Mouse (Mus musculus) embryonic facial prominence, embryonic 12.5 days (tissue): ENCODE data around the gene Scand1. TPM values are rescaled to one million over a fixed set of nuclear protein-coding genes. Genes with fewer than 3 reads are reported as not detected.

Experiments
- ATAC-seq: fragments of 200-750 bp; cut with Nextera tagmentation; 2 replicates; pipeline ENCODE4 v1.8.0; 2017; ENCODE audit not compliant: insufficient number of reproducible peaks, insufficient read depth, low FRiP score, low TSS enrichment
- H3K27ac ChIP-seq: fragments of 300-500 bp; sonication (generic); 2 replicates; pipeline ENCODE4 v1.5.1; 2016; ENCODE audit warnings: mild to moderate bottlenecking
- H3K27me3 ChIP-seq: fragments of 300-500 bp; sonication (generic); 2 replicates; pipeline ENCODE4 v1.6.1; 2016; ENCODE audit warnings: mild to moderate bottlenecking, moderate library complexity
- H3K36me3 ChIP-seq: fragments of 300-500 bp; sonication (generic); 2 replicates; pipeline ENCODE4 v1.6.1; 2016; ENCODE audit warnings: mild to moderate bottlenecking
- H3K4me1 ChIP-seq: fragments of 300-500 bp; sonication (generic); 2 replicates; pipeline ENCODE4 v1.6.1; 2016
- H3K4me2 ChIP-seq: fragments of 300-500 bp; sonication (generic); replicated peaks from 2 replicates; pipeline ENCODE4 v1.6.1; 2016; ENCODE audit warnings: mild to moderate bottlenecking, moderate library complexity
- H3K4me3 ChIP-seq: fragments of 300-500 bp; sonication (generic); 2 replicates; pipeline ENCODE4 v1.5.1; 2016; ENCODE audit warnings: mild to moderate bottlenecking
- H3K9ac ChIP-seq: fragments of 300-500 bp; sonication (generic); 2 replicates; pipeline ENCODE4 v1.6.1; 2016; ENCODE audit warnings: mild to moderate bottlenecking, moderate library complexity
- H3K9me3 ChIP-seq: fragments of 300-500 bp; sonication (generic); 2 replicates; pipeline ENCODE4 v1.6.1; 2016; ENCODE audit warnings: mild to moderate bottlenecking, moderate library complexity
- WGBS: fragments of 180-500 bp; shearing (Covaris S2); methylation state at CpG from one replicate; pipeline ENCODE4 v1.1.7; 2016; 5-methylcytosine and 5-hydroxymethylcytosine counted together
- polyA plus RNA-seq: library from polyadenylated mRNA; unstranded; fragments of >200 nt; fragmentation: Nextera tagmentation; extraction: Ambion mirVana; gene quantifications from 2 replicates; pipeline ENCODE4 v1.2.1, GENCODE M21; 2016

Scand1 gene
- polyA plus RNA-seq, 1 experiment from 2014 or later = 119 TPM

GRCm38 (mm10) chr2:156324681-156325080, 12.2 kb upstream of the Scand1 start:
- H3K9me3 ChIP-seq = no peaks in the 10 kb centered on the region
- WGBS = 26% methylated on average over 5 of the region's 5 CpGs
- no peak for ATAC-seq
- H3K4me3 ChIP-seq = no peak overlapping the region
- 0 out of 2 replicates have a peak, but pooled peaks cover 2% of the 10 kb centered on the region for H3K4me1 ChIP-seq
- H3K27me3 ChIP-seq = no peaks in the 10 kb centered on the region
- H3K4me2 ChIP-seq = no peak overlapping the region
- H3K36me3 ChIP-seq = no peaks in the 10 kb centered on the region
- H3K27ac ChIP-seq = peak overlapping the region; percentile 3; the same call in 1 of the 2 replicates
- no peak overlapping the region for H3K9ac ChIP-seq

DNA sequence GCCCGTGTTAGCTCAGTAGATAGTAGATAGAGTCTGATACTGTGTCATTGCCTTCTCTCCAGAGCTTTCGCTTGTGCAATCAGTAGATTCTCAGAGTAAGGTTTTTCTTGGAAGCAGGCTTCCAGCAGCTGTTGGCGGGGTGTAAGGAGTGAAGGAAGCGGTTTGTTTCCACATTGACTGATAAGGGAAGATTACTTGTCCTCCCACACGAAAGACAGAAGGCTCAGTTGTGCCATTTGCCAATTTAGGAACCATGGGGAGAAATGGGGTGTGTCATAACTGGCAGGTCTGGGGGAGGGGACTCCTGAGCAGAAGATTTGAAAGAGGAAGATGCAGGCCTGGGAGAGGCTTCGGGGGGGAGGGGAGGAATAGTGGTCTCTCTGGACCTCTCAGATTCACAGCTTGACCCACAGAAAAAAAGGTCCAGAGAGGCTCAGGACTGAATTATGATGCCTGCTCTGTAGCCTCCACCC, 11.6 kb upstream of the Scand1 start:
- Histone ChIP-seq H3K27me3 (no peaks in the 10 kb centered on the region), H3K4me2 (no peak overlapping the region), H3K4me1 (0 out of 2 replicates have a peak, but pooled peaks cover 2% of the 10 kb centered on the region), H3K4me3 (no peak overlapping the region), H3K9me3 (no peaks in the 10 kb centered on the region), H3K27ac (no peak overlapping the region), H3K9ac (no peak overlapping the region), H3K36me3 (no peaks in the 10 kb centered on the region)
- no peak for ATAC-seq
- 67% methylated on average over 6 of the region's 6 CpGs for WGBS

- H3K4me3 ChIP-seq = no peak overlapping the region
- no peak overlapping the region for H3K9ac ChIP-seq
- H3K36me3 ChIP-seq = no peaks in the 10 kb centered on the region
- ATAC-seq = no peak
- no peaks in the 10 kb centered on the region for H3K27me3 ChIP-seq
- H3K4me1 ChIP-seq = 0 out of 2 replicates have a peak, but pooled peaks cover 2% of the 10 kb centered on the region
- 81% methylated on average over 6 of the region's 6 CpGs for WGBS
- H3K4me2 ChIP-seq = no peak overlapping the region
- no peaks in the 10 kb centered on the region for H3K9me3 ChIP-seq
- no peak overlapping the region for H3K27ac ChIP-seq
Observed at GRCm38 (mm10) chr2:156321538-156321937, 9.0 kb upstream of the Scand1 start.

- no peak overlapping the region for H3K4me3 ChIP-seq
- no peaks in the 10 kb centered on the region for H3K9me3 ChIP-seq
- H3K27ac ChIP-seq = no peak overlapping the region
- H3K27me3 ChIP-seq = no peaks in the 10 kb centered on the region
- no peak overlapping the region for H3K9ac ChIP-seq
- no peak for ATAC-seq
- H3K4me1 ChIP-seq = no peaks in the 10 kb centered on the region
- H3K4me2 ChIP-seq = no peak overlapping the region
- H3K36me3 ChIP-seq = 0 out of 2 replicates have a peak, but pooled peaks cover 3% of the 10 kb centered on the region
Observed at GRCm38 (mm10) chr2:156318491-156318890, 6.0 kb upstream of the Scand1 start.

GRCm38 (mm10) chr2:156314811-156315210, 2.3 kb upstream of the Scand1 start:
- H3K9me3 ChIP-seq = no peaks in the 10 kb centered on the region
- H3K4me1 ChIP-seq = peaks cover 10% of the 10 kb centered on the region
- ATAC-seq = no peak
- WGBS = 93% methylated on average over 6 of the region's 6 CpGs
- no peak overlapping the region for H3K9ac ChIP-seq
- H3K4me2 ChIP-seq = no peak overlapping the region
- no peak overlapping the region for H3K4me3 ChIP-seq
- no peaks in the 10 kb centered on the region for H3K27me3 ChIP-seq
- H3K36me3 ChIP-seq = 0 out of 2 replicates have a peak, but pooled peaks cover 3% of the 10 kb centered on the region
- no peak overlapping the region for H3K27ac ChIP-seq

- Histone ChIP-seq H3K27me3 (no peaks in the 10 kb centered on the region), H3K36me3 (0 out of 2 replicates have a peak, but pooled peaks cover 9% of the 10 kb centered on the region), H3K27ac (peak overlapping the region; percentile 96; the same call in 1 of the 2 replicates), H3K4me3 (peak overlapping the region; percentile 89), H3K4me2 (peak overlapping the region; percentile 82), H3K4me1 (peaks cover 10% of the 10 kb centered on the region), H3K9me3 (no peaks in the 10 kb centered on the region), H3K9ac (peak overlapping the region; percentile 95; the same call in 1 of the 2 replicates)
- WGBS = 58% methylated on average over 3 of the region's 3 CpGs
- ATAC-seq = no peak
Observed at GRCm38 (mm10) chr2:156313153-156313552, 649 bp upstream of the Scand1 start.

DNA sequence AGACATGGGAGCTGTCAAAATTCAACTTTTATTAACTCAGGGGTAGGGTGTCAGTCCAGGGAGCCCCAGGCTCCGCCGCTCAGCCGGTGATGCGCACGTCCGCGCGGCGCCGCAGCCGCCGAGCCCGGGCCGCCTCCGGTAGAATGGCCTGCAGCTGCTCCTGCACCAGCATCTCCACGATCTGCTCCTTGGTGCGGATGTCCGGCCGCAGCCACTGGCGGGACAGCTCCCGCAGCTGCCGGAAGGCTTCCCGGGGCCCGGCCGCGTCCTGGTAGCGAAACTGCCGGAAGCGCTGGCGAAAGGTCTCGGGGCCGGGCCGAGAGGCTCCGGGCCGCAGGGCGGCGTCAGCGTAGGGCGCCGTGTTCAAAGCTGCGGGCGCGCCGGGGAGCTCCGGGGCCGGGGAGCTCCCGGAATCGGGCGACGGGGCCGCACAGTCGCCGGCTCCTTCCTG, 638 bp downstream of the Scand1 start:
- no peaks in the 10 kb centered on the region for H3K27me3 ChIP-seq
- peaks cover 14% of the 10 kb centered on the region; the same call in 1 of the 2 replicates for H3K36me3 ChIP-seq
- H3K4me2 ChIP-seq = peak overlapping the region; percentile 82
- 1% methylated on average over 53 of the region's 53 CpGs for WGBS
- H3K4me3 ChIP-seq = peak overlapping the region; percentile 89
- no peaks in the 10 kb centered on the region for H3K9me3 ChIP-seq
- H3K4me1 ChIP-seq = peaks cover 10% of the 10 kb centered on the region
- peak overlapping the region; percentile 96 for H3K27ac ChIP-seq
- peak overlapping the region; percentile 95 for H3K9ac ChIP-seq
- ATAC-seq = peak; percentile 52; the same call in 1 of the 2 replicates

DNA sequence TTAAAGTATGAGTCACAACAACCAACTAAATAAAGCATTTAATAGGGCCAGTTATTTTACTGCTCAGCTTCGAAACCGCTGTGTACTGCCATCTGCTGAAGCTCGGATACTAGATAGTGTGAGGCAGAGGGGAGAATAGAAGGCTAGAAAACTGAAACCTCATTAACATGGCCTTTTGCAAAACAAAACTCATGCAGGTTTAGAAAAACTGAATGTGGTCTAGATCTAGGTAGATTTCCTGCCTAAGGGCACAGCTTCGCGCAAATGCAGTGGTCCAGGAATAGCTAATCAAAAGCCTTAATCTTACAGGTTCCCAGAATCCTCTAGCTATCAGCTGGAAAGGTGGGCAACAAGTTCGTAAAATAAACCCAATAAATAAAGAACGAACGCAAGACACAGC, 1.1 kb downstream of the Scand1 start:
- WGBS = 25% methylated on average over 8 of the region's 8 CpGs
- peaks cover 14% of the 10 kb centered on the region for H3K36me3 ChIP-seq
- ATAC-seq = no peak

DNA sequence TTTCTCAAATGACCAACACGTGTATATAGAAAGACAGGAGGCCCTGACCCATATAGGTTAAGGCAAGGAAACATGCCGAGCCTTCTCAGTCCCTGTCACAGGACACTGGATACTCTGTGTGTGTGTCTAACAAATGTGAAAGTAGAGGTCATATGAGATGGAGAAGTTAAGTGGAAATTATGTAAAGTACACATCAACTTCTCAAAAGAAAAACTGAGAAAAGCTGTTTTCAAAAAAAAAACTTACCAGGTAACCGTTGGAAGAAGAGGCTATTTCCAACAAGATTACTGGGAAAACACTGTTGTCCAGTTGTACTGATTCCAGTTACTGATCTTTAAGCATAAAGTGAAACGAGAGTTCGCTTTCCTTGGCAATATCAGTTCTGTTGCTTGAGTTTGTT, 1.6 kb downstream of the Scand1 start:
- Histone ChIP-seq H3K27ac (no peak overlapping the region), H3K9ac (no peak overlapping the region), H3K4me3 (peak overlapping the region; percentile 89; the same call in 1 of the 2 replicates), H3K4me2 (peak overlapping the region; percentile 82), H3K36me3 (peaks cover 14% of the 10 kb centered on the region), H3K27me3 (no peaks in the 10 kb centered on the region), H3K4me1 (peaks cover 10% of the 10 kb centered on the region), H3K9me3 (no peaks in the 10 kb centered on the region)
- WGBS = 91% methylated on average over 5 of the region's 5 CpGs
- ATAC-seq = no peak

More for the DNA sequence above, 1.1 kb downstream of the Scand1 start:
- Histone ChIP-seq H3K4me1 (peaks cover 10% of the 10 kb centered on the region), H3K27ac (peak overlapping the region; percentile 96), H3K4me2 (peak overlapping the region; percentile 82), H3K27me3 (no peaks in the 10 kb centered on the region), H3K4me3 (peak overlapping the region; percentile 89), H3K9ac (peak overlapping the region; percentile 95), H3K9me3 (no peaks in the 10 kb centered on the region)

GRCm38 (mm10) chr2:156310455-156310854, 2.0 kb downstream of the Scand1 start:
- ATAC-seq = no peak
- Histone ChIP-seq H3K9me3 (no peaks in the 10 kb centered on the region), H3K27me3 (no peaks in the 10 kb centered on the region), H3K4me3 (no peak overlapping the region), H3K4me2 (no peak overlapping the region), H3K27ac (no peak overlapping the region), H3K36me3 (peaks cover 14% of the 10 kb centered on the region), H3K4me1 (peaks cover 10% of the 10 kb centered on the region), H3K9ac (no peak overlapping the region)
- WGBS = 88% methylated on average over 5 of the region's 5 CpGs

GRCm38 (mm10) chr2:156309948-156310347, 2.6 kb downstream of the Scand1 start:
- Histone ChIP-seq H3K9me3 (no peaks in the 10 kb centered on the region), H3K27ac (no peak overlapping the region), H3K27me3 (no peaks in the 10 kb centered on the region), H3K4me1 (peaks cover 10% of the 10 kb centered on the region), H3K4me3 (no peak overlapping the region), H3K9ac (no peak overlapping the region), H3K4me2 (no peak overlapping the region), H3K36me3 (peaks cover 17% of the 10 kb centered on the region)
- ATAC-seq = no peak
- WGBS = 96% methylated on average over 5 of the region's 5 CpGs

DNA sequence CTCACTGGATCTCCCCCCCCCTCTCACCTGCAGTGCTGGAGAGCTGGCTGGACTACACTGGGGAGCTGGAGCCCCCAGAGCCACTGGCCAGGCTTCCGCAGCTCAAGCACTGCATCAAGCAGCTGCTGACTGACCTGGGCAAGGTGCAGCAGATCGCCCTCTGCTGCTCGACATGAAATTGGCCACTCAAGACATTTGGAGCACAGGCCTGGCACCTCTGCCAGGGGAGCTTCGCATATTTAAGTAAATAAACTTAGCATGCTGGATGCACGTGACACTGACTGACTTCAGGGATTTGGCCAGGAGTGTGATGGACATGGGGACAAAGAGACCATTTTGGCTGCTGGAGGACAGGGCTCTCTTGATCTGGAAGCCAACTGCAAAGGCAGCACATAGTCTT, 5.2 kb downstream of the Scand1 start:
- Histone ChIP-seq H3K9ac (no peak overlapping the region), H3K36me3 (peaks cover 38% of the 10 kb centered on the region), H3K4me2 (no peak overlapping the region), H3K4me3 (no peak overlapping the region), H3K27me3 (no peaks in the 10 kb centered on the region), H3K4me1 (peaks cover 6% of the 10 kb centered on the region; the same call in 1 of the 2 replicates), H3K9me3 (no peaks in the 10 kb centered on the region), H3K27ac (no peak overlapping the region)
- no peak for ATAC-seq
- WGBS = 59% methylated on average over 5 of the region's 5 CpGs
